Mouse (Mus musculus): ENCODE data around the gene H6pd.

GRCm38 (mm10) chr4:150036094-150036493 is 27.3 kb upstream of the H6pd start:
- no peak for TF ChIP-seq ELF1 (IDR thresholded peaks at IDR 0.05; ENCODE audit: low read depth, low read length)
- no peak for TF ChIP-seq JUN (IDR thresholded peaks at IDR 0.05; ENCODE audit: insufficient read depth, low read depth, low read length)
- no peak for TF ChIP-seq POLR2A (IDR thresholded peaks at IDR 0.05; ENCODE audit: low read depth, low read length)
- no peak for TF ChIP-seq MAFK (IDR thresholded peaks at IDR 0.05; ENCODE audit: insufficient replicate concordance, low read length)
- TF ChIP-seq ZMIZ1 (IDR thresholded peaks at IDR 0.05; ENCODE audit: low read depth, low read length) = no peak
- no peak for TF ChIP-seq CTCF (conservative IDR thresholded peaks at IDR 0.05 in 1 of 2, IDR thresholded peaks at IDR 0.05 in 1 of 2; ENCODE audit: low read depth in 2 of 2, low read length in 2 of 2)
- no peak for TF ChIP-seq MAX (IDR thresholded peaks at IDR 0.05; ENCODE audit: low read length)
- TF ChIP-seq TCF12 (IDR thresholded peaks at IDR 0.05; ENCODE audit: low read depth, low read length) = no peak

Data from CH12.LX (cell line).